Mouse (Mus musculus) CD4-positive, CD25-positive, alpha-beta regulatory T cell (primary cell): ENCODE results near the gene Nutm2. TPM values are rescaled to one million over a fixed set of nuclear protein-coding genes. Genes with fewer than 3 reads are reported as not detected.

Experiments
- polyA plus RNA-seq: library from polyadenylated mRNA; unstranded; fragments of 100-300 nt; shearing (Covaris generic); gene quantifications from one replicate; pipeline ENCODE4 v1.2.1, GENCODE M21; 2017

Nutm2 gene
- not detected for polyA plus RNA-seq

GRCm38 (mm10) chr13:50467007-50467406 lies at the start of gene Nutm2:
TSS of gene Nutm2 (plus strand) at chr13:50467307.

GRCm38 (mm10) chr13:50417389-50418183 lies 49.5 kb upstream of the Nutm2 start, which contains the start of gene Fbxw17:
TSS of gene Fbxw17 (plus strand) at chr13:50417864.

GRCm38 (mm10) chr13:50443812-50444211 lies 23.3 kb upstream of the Nutm2 start, which contains the start of gene Gm47429:
TSS of gene Gm47429 (minus strand) at chr13:50443912.

Other genes with a start within 250 kb of the Nutm2 start
- not detected for gene Gm906, start 217.0 kb upstream of the Nutm2 start, polyA plus RNA-seq
- gene Fbxw17, start 49.4 kb upstream of the Nutm2 start, polyA plus RNA-seq = 28.8 TPM
- not detected for gene Gm47429, start 23.4 kb upstream of the Nutm2 start, polyA plus RNA-seq
- gene Gm904, start 175.9 kb downstream of the Nutm2 start, polyA plus RNA-seq = not detected
- gene Gm8765, start 231.0 kb downstream of the Nutm2 start, polyA plus RNA-seq = not detected